Mouse (Mus musculus) kidney, postnatal 10 days (tissue): ENCODE measurements at regions not wholly inside any gene's neighbourhood (a gene's known extent, or its start where the extent isn't known, plus 50 kb on each side); places are given as distances from the start of the nearest gene placed in this dataset.
A peak's percentile ranks its signal among the peaks of the same experiment; 100 is the strongest.

Experiments used
- DNase-seq: peaks from one replicate; pipeline ENCODE4 v3.0.0; 2021; ENCODE audit warnings: mixed read lengths

- no peak for DNase-seq
These were observed 314.5 kb downstream of the Plod2 start for GRCm38 (mm10) chr9:92856410-92857083.

- no peak for DNase-seq
These were observed 323.8 kb downstream of the Plod2 start for GRCm38 (mm10) chr9:92865822-92866221.

- peak; percentile 66 for DNase-seq
These were observed 336.6 kb downstream of the Plod2 start for GRCm38 (mm10) chr9:92878589-92878988.

- DNase-seq = no peak
These were observed 337.8 kb downstream of the Plod2 start for GRCm38 (mm10) chr9:92879812-92880211.

GRCm38 (mm10) chr9:92882251-92882832 is 340.3 kb downstream of the Plod2 start:
- no peak for DNase-seq

- DNase-seq = no peak
These were observed 348.0 kb downstream of the Plod2 start for GRCm38 (mm10) chr9:92890063-92890462.

- no peak for DNase-seq
These were observed 357.7 kb downstream of the Plod2 start for GRCm38 (mm10) chr9:92899733-92900132.

- no peak for DNase-seq
These were observed 365.1 kb downstream of the Plod2 start for GRCm38 (mm10) chr9:92907102-92907501.

GRCm38 (mm10) chr9:92919396-92919795 is 377.4 kb downstream of the Plod2 start:
- no peak for DNase-seq

GRCm38 (mm10) chr9:92930231-92930966 is 388.4 kb downstream of the Plod2 start:
- DNase-seq = no peak

GRCm38 (mm10) chr9:92937802-92938201 is 395.8 kb downstream of the Plod2 start:
- DNase-seq = no peak

GRCm38 (mm10) chr9:92950092-92950491 is 408.1 kb downstream of the Plod2 start:
- DNase-seq = peak; percentile 8

GRCm38 (mm10) chr9:92963275-92963674 is 421.3 kb downstream of the Plod2 start:
- DNase-seq = no peak

- DNase-seq = no peak
These were observed 449.7 kb downstream of the Plod2 start for GRCm38 (mm10) chr9:92991759-92992158.

GRCm38 (mm10) chr9:92996156-92996555 is 454.1 kb downstream of the Plod2 start:
- no peak for DNase-seq

- DNase-seq = no peak
These were observed 463.3 kb downstream of the Plod2 start for GRCm38 (mm10) chr9:93005182-93005953.

- DNase-seq = no peak
These were observed 466.7 kb downstream of the Plod2 start for GRCm38 (mm10) chr9:93008511-93009302.

- DNase-seq = no peak
These were observed 502.4 kb downstream of the Plod2 start for GRCm38 (mm10) chr9:93044298-93044912.

GRCm38 (mm10) chr9:93072140-93072539 is 530.1 kb downstream of the Plod2 start:
- no peak for DNase-seq

- no peak for DNase-seq
These were observed 541.1 kb downstream of the Plod2 start for GRCm38 (mm10) chr9:93083114-93083513.

GRCm38 (mm10) chr9:93098008-93098581 is 556.1 kb downstream of the Plod2 start:
- no peak for DNase-seq

- no peak for DNase-seq
These were observed 588.5 kb downstream of the Plod2 start for GRCm38 (mm10) chr9:93130561-93130960.
